Mouse (Mus musculus): Measurements from ENCODE around the gene Abcf2. TPM values are rescaled to one million over a fixed set of nuclear protein-coding genes. Genes with fewer than 3 reads are reported as not detected.

The Abcf2 gene
- polyA plus RNA-seq, 1 experiment, result 143 TPM

GRCm38 (mm10) chr5:24596519-24597171 lies 19.4 kb upstream of the Abcf2 start:
- Histone ChIP-seq H3K27me3 (ENCODE audit: control insufficient read depth, insufficient read depth, insufficient read length) (no peaks in the 10 kb centered on the region), H3K79me3 (ENCODE audit: low read depth) (peaks cover 2% of the 10 kb centered on the region), H3K4me3 (ENCODE audit: insufficient read depth, poor library complexity, severe bottlenecking) (no peak overlapping the region), H3K79me2 (ENCODE audit: control insufficient read depth, insufficient read depth) (peaks cover 17% of the 10 kb centered on the region), H3K36me3 (ENCODE audit: control insufficient read depth, insufficient read depth) (peaks cover 28% of the 10 kb centered on the region), H3ac (ENCODE audit: control insufficient read depth, insufficient read length, low read depth) (no peak overlapping the region)
- TF ChIP-seq MYOG (IDR thresholded peaks at IDR 0.05; ENCODE audit: control insufficient read depth, extremely low read depth, insufficient read length) (no peak), FOSL1 (IDR thresholded peaks at IDR 0.05; ENCODE audit: insufficient read depth, low read length, poor library complexity, severe bottlenecking) (no peak), MYOD1 (IDR thresholded peaks at IDR 0.05; ENCODE audit: control insufficient read depth, insufficient read length, low read depth) (no peak), CTCF (IDR thresholded peaks at IDR 0.05; ENCODE audit: control insufficient read depth, insufficient read depth, insufficient read length) (no peak), CEBPB (IDR thresholded peaks at IDR 0.05; ENCODE audit: low read depth) (no peak), MAX (IDR thresholded peaks at IDR 0.05) (no peak), USF1 (IDR thresholded peaks at IDR 0.05; ENCODE audit: low read depth) (no peak)

- no peaks in the 10 kb centered on the region for H3K27me3 ChIP-seq (ENCODE audit: control insufficient read depth, insufficient read depth, insufficient read length)
- H3K4me3 ChIP-seq (ENCODE audit: insufficient read depth, poor library complexity, severe bottlenecking), result no peak overlapping the region
- TF ChIP-seq MYOD1 (IDR thresholded peaks at IDR 0.05; ENCODE audit: control insufficient read depth, insufficient read length, low read depth) (no peak), CTCF (IDR thresholded peaks at IDR 0.05; ENCODE audit: control insufficient read depth, insufficient read depth, insufficient read length) (no peak), MYOG (IDR thresholded peaks at IDR 0.05; ENCODE audit: control insufficient read depth, extremely low read depth, insufficient read length) (no peak), CEBPB (IDR thresholded peaks at IDR 0.05; ENCODE audit: low read depth) (no peak), USF1 (IDR thresholded peaks at IDR 0.05; ENCODE audit: low read depth) (no peak), MAX (IDR thresholded peaks at IDR 0.05) (no peak), FOSL1 (IDR thresholded peaks at IDR 0.05; ENCODE audit: insufficient read depth, low read length, poor library complexity, severe bottlenecking) (no peak)
- H3K79me3 ChIP-seq (ENCODE audit: low read depth), result no peaks in the 10 kb centered on the region
- H3K79me2 ChIP-seq (ENCODE audit: control insufficient read depth, insufficient read depth), result peaks cover 17% of the 10 kb centered on the region
- no peak overlapping the region for H3ac ChIP-seq (ENCODE audit: control insufficient read depth, insufficient read length, low read depth)
- peaks cover 31% of the 10 kb centered on the region for H3K36me3 ChIP-seq (ENCODE audit: control insufficient read depth, insufficient read depth)
Measured at GRCm38 (mm10) chr5:24595786-24596380, 18.6 kb upstream of the Abcf2 start.

GRCm38 (mm10) chr5:24595261-24595660 lies 18.0 kb upstream of the Abcf2 start:
- Histone ChIP-seq H3K79me2 (ENCODE audit: control insufficient read depth, insufficient read depth) (peaks cover 17% of the 10 kb centered on the region), H3ac (ENCODE audit: control insufficient read depth, insufficient read length, low read depth) (no peak overlapping the region), H3K27me3 (ENCODE audit: control insufficient read depth, insufficient read depth, insufficient read length) (no peaks in the 10 kb centered on the region), H3K36me3 (ENCODE audit: control insufficient read depth, insufficient read depth) (peaks cover 32% of the 10 kb centered on the region), H3K4me3 (ENCODE audit: insufficient read depth, poor library complexity, severe bottlenecking) (no peak overlapping the region), H3K79me3 (ENCODE audit: low read depth) (no peaks in the 10 kb centered on the region)
- no peak for TF ChIP-seq MAX (IDR thresholded peaks at IDR 0.05)
- no peak for TF ChIP-seq FOSL1 (IDR thresholded peaks at IDR 0.05; ENCODE audit: insufficient read depth, low read length, poor library complexity, severe bottlenecking)
- no peak for TF ChIP-seq MYOD1 (IDR thresholded peaks at IDR 0.05; ENCODE audit: control insufficient read depth, insufficient read length, low read depth)
- TF ChIP-seq CEBPB (IDR thresholded peaks at IDR 0.05; ENCODE audit: low read depth), result no peak
- no peak for TF ChIP-seq MYOG (IDR thresholded peaks at IDR 0.05; ENCODE audit: control insufficient read depth, extremely low read depth, insufficient read length)
- TF ChIP-seq CTCF (IDR thresholded peaks at IDR 0.05; ENCODE audit: control insufficient read depth, insufficient read depth, insufficient read length), result no peak
- no peak for TF ChIP-seq USF1 (IDR thresholded peaks at IDR 0.05; ENCODE audit: low read depth)

- H3K79me2 ChIP-seq (ENCODE audit: control insufficient read depth, insufficient read depth), result peaks cover 23% of the 10 kb centered on the region
- peaks cover 41% of the 10 kb centered on the region for H3K36me3 ChIP-seq (ENCODE audit: control insufficient read depth, insufficient read depth)
- no peak overlapping the region for H3ac ChIP-seq (ENCODE audit: control insufficient read depth, insufficient read length, low read depth)
- TF ChIP-seq MYOG (IDR thresholded peaks at IDR 0.05; ENCODE audit: control insufficient read depth, extremely low read depth, insufficient read length), result no peak
- no peak for TF ChIP-seq FOSL1 (IDR thresholded peaks at IDR 0.05; ENCODE audit: insufficient read depth, low read length, poor library complexity, severe bottlenecking)
- no peak for TF ChIP-seq CTCF (IDR thresholded peaks at IDR 0.05; ENCODE audit: control insufficient read depth, insufficient read depth, insufficient read length)
- no peak for TF ChIP-seq MAX (IDR thresholded peaks at IDR 0.05)
- no peak for TF ChIP-seq CEBPB (IDR thresholded peaks at IDR 0.05; ENCODE audit: low read depth)
- TF ChIP-seq USF1 (IDR thresholded peaks at IDR 0.05; ENCODE audit: low read depth), result no peak
- no peak for TF ChIP-seq MYOD1 (IDR thresholded peaks at IDR 0.05; ENCODE audit: control insufficient read depth, insufficient read length, low read depth)
- H3K4me3 ChIP-seq (ENCODE audit: insufficient read depth, poor library complexity, severe bottlenecking), result no peak overlapping the region
- H3K27me3 ChIP-seq (ENCODE audit: control insufficient read depth, insufficient read depth, insufficient read length), result no peaks in the 10 kb centered on the region
- no peaks in the 10 kb centered on the region for H3K79me3 ChIP-seq (ENCODE audit: low read depth)
Measured at GRCm38 (mm10) chr5:24594346-24594745, 17.1 kb upstream of the Abcf2 start.

GRCm38 (mm10) chr5:24593928-24594327 lies 16.7 kb upstream of the Abcf2 start:
- H3K79me3 ChIP-seq (ENCODE audit: low read depth), result peaks cover 2% of the 10 kb centered on the region
- H3K27me3 ChIP-seq (ENCODE audit: control insufficient read depth, insufficient read depth, insufficient read length), result no peaks in the 10 kb centered on the region
- no peak overlapping the region for H3K4me3 ChIP-seq (ENCODE audit: insufficient read depth, poor library complexity, severe bottlenecking)
- H3K79me2 ChIP-seq (ENCODE audit: control insufficient read depth, insufficient read depth), result peaks cover 23% of the 10 kb centered on the region
- peaks cover 44% of the 10 kb centered on the region for H3K36me3 ChIP-seq (ENCODE audit: control insufficient read depth, insufficient read depth)
- H3ac ChIP-seq (ENCODE audit: control insufficient read depth, insufficient read length, low read depth), result no peak overlapping the region
- TF ChIP-seq MYOD1 (IDR thresholded peaks at IDR 0.05; ENCODE audit: control insufficient read depth, insufficient read length, low read depth) (no peak), USF1 (IDR thresholded peaks at IDR 0.05; ENCODE audit: low read depth) (no peak), MYOG (IDR thresholded peaks at IDR 0.05; ENCODE audit: control insufficient read depth, extremely low read depth, insufficient read length) (no peak), FOSL1 (IDR thresholded peaks at IDR 0.05; ENCODE audit: insufficient read depth, low read length, poor library complexity, severe bottlenecking) (no peak), CTCF (IDR thresholded peaks at IDR 0.05; ENCODE audit: control insufficient read depth, insufficient read depth, insufficient read length) (no peak), MAX (IDR thresholded peaks at IDR 0.05) (no peak), CEBPB (IDR thresholded peaks at IDR 0.05; ENCODE audit: low read depth) (no peak)

Data from C2C12 (cell line).